Mouse (Mus musculus) heart, embryonic 13.5 days (tissue): Measurements from ENCODE around the gene Acrbp. TPM values are rescaled to one million over a fixed set of nuclear protein-coding genes. Genes with fewer than 3 reads are reported as not detected.
A peak's percentile ranks its signal among the peaks of the same experiment; 100 is the strongest.

Experiments
- ATAC-seq: fragments of 200-750 bp; cut with Nextera tagmentation; 2 replicates; pipeline ENCODE4 v1.8.0; 2017; ENCODE audit warnings: moderate TSS enrichment; ENCODE audit not compliant: insufficient number of reproducible peaks, low FRiP score, low TSS enrichment; ENCODE audit errors: extremely low read depth
- H3K27ac ChIP-seq: fragments of 300-500 bp; sonication (generic); replicated peaks from 2 replicates; pipeline ENCODE4 v1.5.1; 2015; ENCODE audit warnings: moderate library complexity, mild to moderate bottlenecking, inconsistent platforms
- H3K27me3 ChIP-seq: fragments of 300-500 bp; sonication (generic); replicated peaks from 2 replicates; pipeline ENCODE4 v1.6.1; 2015; ENCODE audit warnings: mild to moderate bottlenecking, inconsistent platforms
- H3K36me3 ChIP-seq: fragments of 300-500 bp; sonication (generic); 2 replicates; pipeline ENCODE4 v1.6.1; 2015; ENCODE audit warnings: mild to moderate bottlenecking, inconsistent platforms
- H3K4me1 ChIP-seq: fragments of 300-500 bp; sonication (generic); 2 replicates; pipeline ENCODE4 v1.6.1; 2015; ENCODE audit warnings: inconsistent platforms
- H3K4me2 ChIP-seq: fragments of 300-500 bp; sonication (generic); 2 replicates; pipeline ENCODE4 v1.6.1; 2015; ENCODE audit warnings: inconsistent platforms, mild to moderate bottlenecking, moderate library complexity
- H3K4me3 ChIP-seq: fragments of 300-500 bp; sonication (generic); 2 replicates; pipeline ENCODE4 v1.5.1; 2015; ENCODE audit warnings: moderate library complexity, mild to moderate bottlenecking, inconsistent platforms
- H3K9ac ChIP-seq: fragments of 300-500 bp; sonication (generic); 2 replicates; pipeline ENCODE4 v1.6.1; 2015; ENCODE audit warnings: inconsistent platforms, mild to moderate bottlenecking, moderate library complexity
- H3K9me3 ChIP-seq: fragments of 300-500 bp; sonication (generic); 2 replicates; pipeline ENCODE4 v1.6.1; 2016; ENCODE audit warnings: inconsistent platforms
- WGBS: fragments of 180-500 bp; shearing (Covaris S2); methylation state at CpG from one replicate; pipeline ENCODE4 v1.1.7; 2015; ENCODE audit warnings: mixed read lengths; 5-methylcytosine and 5-hydroxymethylcytosine counted together
- microRNA-seq: library from miRNA; unstranded; fragments of <30 nt; microRNA quantifications from one replicate; pipeline ENCODE4, GENCODE M21; 2016
- polyA plus RNA-seq: library from polyadenylated mRNA; unstranded; fragments of >200 nt; fragmentation: Nextera tagmentation; extraction: Ambion mirVana; gene quantifications from 2 replicates; pipeline ENCODE4 v1.2.1, GENCODE M21; 2015

Gene Acrbp
- polyA plus RNA-seq, 1 experiment from 2014 or later, result 5.4 TPM

- Histone ChIP-seq H3K36me3 (peaks cover 85% of the 10 kb centered on the region), H3K4me3 (no peak overlapping the region), H3K27me3 (no peaks in the 10 kb centered on the region), H3K4me2 (no peak overlapping the region), H3K4me1 (peaks cover 45% of the 10 kb centered on the region), H3K27ac (no peak overlapping the region), H3K9me3 (no peaks in the 10 kb centered on the region), H3K9ac (peak overlapping the region; percentile 98; the same call in 1 of the 2 replicates)
- WGBS, result 56% methylated on average over 9 of the region's 9 CpGs
- ATAC-seq, result no peak
Observed at GRCm38 (mm10) chr6:125101444-125101843, 52.0 kb downstream of the Acrbp start.

- no peak overlapping the region for H3K4me3 ChIP-seq
- H3K27ac ChIP-seq, result 0 out of 2 replicates have a peak overlapping the region, but pooled peaks have one; percentile 9
- peaks cover 25% of the 10 kb centered on the region for H3K4me1 ChIP-seq
- H3K27me3 ChIP-seq, result no peaks in the 10 kb centered on the region
- H3K9ac ChIP-seq, result no peak overlapping the region
- H3K4me2 ChIP-seq, result no peak overlapping the region
- ATAC-seq, result no peak
- H3K9me3 ChIP-seq, result no peaks in the 10 kb centered on the region
- WGBS, result 44% methylated on average over 4 of the region's 4 CpGs
- peaks cover 100% of the 10 kb centered on the region for H3K36me3 ChIP-seq
Observed at GRCm38 (mm10) chr6:125104223-125104622, 54.7 kb downstream of the Acrbp start.

DNA sequence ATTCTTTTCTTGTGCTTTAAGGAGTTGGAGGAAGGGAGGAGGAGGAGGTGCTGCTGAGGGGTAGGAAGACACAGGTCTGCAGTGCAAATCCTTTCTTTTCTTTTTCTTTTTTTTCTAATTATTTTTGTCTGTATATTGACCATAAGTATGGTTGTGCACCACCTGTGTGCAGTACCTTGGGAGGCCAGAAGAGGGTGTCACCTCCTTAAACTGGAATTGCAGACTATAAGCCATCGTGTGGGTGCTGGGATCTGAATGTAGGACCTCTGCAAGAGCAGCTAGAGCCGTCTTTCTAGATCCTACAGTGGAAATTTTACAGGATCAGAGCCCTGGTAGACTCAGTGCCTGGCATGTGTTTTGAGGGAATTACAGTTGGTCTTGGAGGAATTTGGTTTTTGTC lies 58.2 kb downstream of the Acrbp start:
- WGBS, result 91% methylated on average over 2 of the region's 2 CpGs
- no peaks in the 10 kb centered on the region for H3K9me3 ChIP-seq
- H3K9ac ChIP-seq, result no peak overlapping the region
- no peak overlapping the region for H3K27ac ChIP-seq
- H3K36me3 ChIP-seq, result peaks cover 100% of the 10 kb centered on the region
- no peak overlapping the region for H3K4me3 ChIP-seq
- no peaks in the 10 kb centered on the region for H3K27me3 ChIP-seq
- H3K4me1 ChIP-seq, result peaks cover 8% of the 10 kb centered on the region
- ATAC-seq, result no peak
- H3K4me2 ChIP-seq, result no peak overlapping the region

DNA sequence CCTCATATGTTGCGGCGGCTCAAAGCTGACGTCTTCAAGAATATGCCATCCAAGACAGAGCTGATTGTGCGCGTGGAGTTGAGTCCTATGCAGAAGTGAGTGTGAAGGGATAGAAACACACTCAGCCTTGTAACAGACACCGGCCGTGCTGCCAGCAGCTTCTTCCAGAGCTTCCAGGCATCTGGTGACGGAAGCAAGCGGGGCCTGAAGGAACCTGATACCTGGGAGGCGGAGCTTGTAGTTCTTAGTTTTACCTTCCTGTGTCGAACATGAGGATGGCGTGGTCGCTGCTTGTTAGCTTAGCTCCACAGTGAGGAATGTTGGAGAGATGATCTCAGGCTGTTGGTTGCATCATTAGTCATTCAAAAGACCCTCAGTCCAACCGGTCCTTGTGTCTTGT lies 59.9 kb downstream of the Acrbp start:
- Histone ChIP-seq H3K36me3 (peaks cover 100% of the 10 kb centered on the region), H3K9me3 (no peaks in the 10 kb centered on the region), H3K27ac (no peak overlapping the region), H3K4me1 (peaks cover 3% of the 10 kb centered on the region; the same call in 1 of the 2 replicates), H3K4me3 (no peak overlapping the region), H3K27me3 (no peaks in the 10 kb centered on the region), H3K9ac (no peak overlapping the region), H3K4me2 (no peak overlapping the region)
- WGBS, result 90% methylated on average over 14 of the region's 14 CpGs
- no peak for ATAC-seq

DNA sequence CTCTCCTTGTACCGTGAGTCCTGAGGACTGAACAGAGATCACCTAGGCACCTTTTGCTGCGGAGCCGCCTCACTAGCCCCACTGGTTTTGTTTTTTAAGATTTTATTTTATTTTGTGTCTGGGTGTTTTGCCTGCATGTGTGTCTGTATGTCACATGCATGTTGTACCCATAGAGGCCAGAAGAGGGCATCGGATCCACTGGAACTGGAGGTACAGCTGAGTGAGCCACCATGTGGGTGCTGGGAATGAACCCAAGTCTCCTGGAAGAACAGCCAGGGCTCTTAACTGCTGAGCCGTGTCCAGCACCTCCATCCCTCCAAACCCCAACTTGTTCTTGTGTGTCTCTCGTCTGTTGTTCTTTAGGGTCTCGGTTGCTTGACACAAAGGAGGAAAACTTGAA lies 61.4 kb downstream of the Acrbp start:
- H3K9ac ChIP-seq, result no peak overlapping the region
- no peak for ATAC-seq

GRCm38 (mm10) chr6:125112553-125112952 lies 63.1 kb downstream of the Acrbp start:
- peaks cover 98% of the 10 kb centered on the region for H3K36me3 ChIP-seq
- no peaks in the 10 kb centered on the region for H3K27me3 ChIP-seq
- H3K9me3 ChIP-seq, result no peaks in the 10 kb centered on the region
- no peaks in the 10 kb centered on the region for H3K4me1 ChIP-seq
- WGBS, result 90% methylated on average over 11 of the region's 11 CpGs
- H3K4me2 ChIP-seq, result no peak overlapping the region
- no peak for ATAC-seq
- H3K9ac ChIP-seq, result no peak overlapping the region
- no peak overlapping the region for H3K4me3 ChIP-seq
- no peak overlapping the region for H3K27ac ChIP-seq

More for the DNA sequence above, 61.4 kb downstream of the Acrbp start:
- no peak overlapping the region for H3K27ac ChIP-seq
- H3K36me3 ChIP-seq, result peaks cover 98% of the 10 kb centered on the region
- no peaks in the 10 kb centered on the region for H3K9me3 ChIP-seq
- no peak overlapping the region for H3K4me2 ChIP-seq
- 88% methylated on average over 7 of the region's 7 CpGs for WGBS
- H3K4me3 ChIP-seq, result no peak overlapping the region
- no peaks in the 10 kb centered on the region for H3K4me1 ChIP-seq
- H3K27me3 ChIP-seq, result no peaks in the 10 kb centered on the region

Small RNAs within 50 kb of the gene (microRNA-seq; reads per million reads assigned to microRNA genes)
- gene Mir7045, result not detected

Other genes starting within 250 kb of the Acrbp start
- gene Spsb2, start 241.0 kb upstream of the Acrbp start, polyA plus RNA-seq, result 8.4 and 10.9 TPM in 2 replicates
- gene Tpi1, start 235.4 kb upstream of the Acrbp start, polyA plus RNA-seq, result 1,248 and 1,451 TPM in 2 replicates
- 98.3 and 101 TPM in 2 replicates for gene Usp5, start 220.2 kb upstream of the Acrbp start, polyA plus RNA-seq
- 123 and 132 TPM in 2 replicates for gene Cdca3, start 220.1 kb upstream of the Acrbp start, polyA plus RNA-seq
- gene Gnb3, start 209.4 kb upstream of the Acrbp start, polyA plus RNA-seq, result 7.8 and 11.7 TPM in 2 replicates
- gene P3h3, start 191.9 kb upstream of the Acrbp start, polyA plus RNA-seq, result 15.5 and 17.7 TPM in 2 replicates
- gene Gpr162, start 185.7 kb upstream of the Acrbp start, polyA plus RNA-seq, result 1.6 TPM in 2 replicates
- not detected in 2 replicates for gene Cd4, start 161.5 kb upstream of the Acrbp start, polyA plus RNA-seq
- 1.0 and 1.1 TPM in 2 replicates for gene Lag3, start 138.0 kb upstream of the Acrbp start, polyA plus RNA-seq
- 231 and 233 TPM in 2 replicates for gene Ptms, start 129.6 kb upstream of the Acrbp start, polyA plus RNA-seq
- 288 and 320 TPM in 2 replicates for gene Mlf2, start 118.3 kb upstream of the Acrbp start, polyA plus RNA-seq
- 140 and 143 TPM in 2 replicates for gene Cops7a, start 84.2 kb upstream of the Acrbp start, polyA plus RNA-seq
- 0.31 and 0.50 TPM in 2 replicates for gene Pianp, start 53.0 kb upstream of the Acrbp start, polyA plus RNA-seq
- 9.3 and 10.1 TPM in 2 replicates for gene Zfp384, start 40.5 kb upstream of the Acrbp start, polyA plus RNA-seq
- gene Ing4, start 9.9 kb upstream of the Acrbp start, polyA plus RNA-seq, result 78.2 and 91.2 TPM in 2 replicates
- gene Lpar5, start 18.2 kb downstream of the Acrbp start, polyA plus RNA-seq, result 0.24 and 0.63 TPM in 2 replicates
- 57.5 and 67.0 TPM in 2 replicates for gene Chd4, start 46.3 kb downstream of the Acrbp start, polyA plus RNA-seq
- gene Nop2, start 82.2 kb downstream of the Acrbp start, polyA plus RNA-seq, result 42.7 and 48.1 TPM in 2 replicates
- gene Iffo1, start 95.6 kb downstream of the Acrbp start, polyA plus RNA-seq, result 9.4 and 9.5 TPM in 2 replicates
- gene Gapdh, start 116.8 kb downstream of the Acrbp start, polyA plus RNA-seq, result 4,266 and 4,534 TPM in 2 replicates
- 80.3 and 81.8 TPM in 2 replicates for gene Ncapd2, start 142.0 kb downstream of the Acrbp start, polyA plus RNA-seq
- gene Mrpl51, start 142.1 kb downstream of the Acrbp start, polyA plus RNA-seq, result 219 and 251 TPM in 2 replicates
- gene Vamp1, start 165.9 kb downstream of the Acrbp start, polyA plus RNA-seq, result 4.4 and 4.7 TPM in 2 replicates
- gene Tapbpl, start 182.2 kb downstream of the Acrbp start, polyA plus RNA-seq, result 3.4 and 4.2 TPM in 2 replicates
- gene Cd27, start 187.3 kb downstream of the Acrbp start, polyA plus RNA-seq, result 2.0 TPM in 2 replicates
- gene Tuba3a, start 236.4 kb downstream of the Acrbp start, polyA plus RNA-seq, result 0.16 TPM in 1 of 2 replicates, not detected in the other